Mouse (Mus musculus): Measurements from ENCODE around the gene Pcbp3.

DNA sequence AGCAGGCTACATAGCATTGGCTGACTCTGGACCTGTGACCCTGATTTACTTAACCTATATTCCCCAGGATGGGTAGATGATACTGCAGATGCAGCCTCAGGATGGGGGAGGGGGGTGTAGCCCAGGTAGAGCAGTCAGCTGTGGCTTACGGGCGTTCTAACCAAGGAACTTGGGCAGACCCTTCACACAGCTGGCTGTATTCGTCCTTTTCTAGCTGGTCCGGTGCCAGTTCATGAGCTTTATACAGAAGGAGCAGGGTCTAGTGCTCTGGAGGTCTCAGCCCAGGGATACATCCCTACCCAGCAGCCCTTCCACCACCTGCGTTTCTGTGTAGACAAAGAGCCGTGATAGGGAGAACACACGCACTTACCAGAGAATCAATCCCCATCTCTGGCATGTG, 234.4 kb downstream of the Pcbp3 start:
- TF ChIP-seq CTCF (IDR thresholded peaks at IDR 0.05; ENCODE audit: extremely low read depth, insufficient read length, insufficient replicate concordance, low read depth, low read length) (no peak), POLR2A (IDR thresholded peaks at IDR 0.05; ENCODE audit: low read depth, low read length) (no peak)
